Mouse (Mus musculus) kidney, postnatal 0 days (tissue): ENCODE measurements around the gene Ehbp1l1. TPM values are rescaled to one million over a fixed set of nuclear protein-coding genes. Genes with fewer than 3 reads are reported as not detected.

Experiments used
- ATAC-seq: fragments of 200-750 bp; cut with Nextera tagmentation; replicated peaks from 2 replicates; pipeline ENCODE4 v1.8.0; 2017; ENCODE audit warnings: low read depth, moderate number of reproducible peaks, moderate TSS enrichment, moderate library complexity; ENCODE audit not compliant: low FRiP score
- DNase-seq: peaks from one replicate; pipeline ENCODE4 v3.0.0-alpha.2; 2016; ENCODE audit warnings: low spot score
- H3K27ac ChIP-seq: fragments of 300-500 bp; sonication (generic); 2 replicates; pipeline ENCODE4 v1.5.1; 2014; ENCODE audit warnings: mild to moderate bottlenecking
- H3K27me3 ChIP-seq: fragments of 300-500 bp; sonication (generic); 2 replicates; pipeline ENCODE4 v1.6.1; 2014; ENCODE audit warnings: low read length, mixed read lengths; ENCODE audit not compliant: insufficient read depth
- H3K36me3 ChIP-seq: fragments of 300-500 bp; sonication (generic); 2 replicates; pipeline ENCODE4 v1.6.1; 2014; ENCODE audit warnings: low read length, mixed read lengths; ENCODE audit not compliant: insufficient read depth
- H3K4me1 ChIP-seq: fragments of 300-500 bp; sonication (generic); replicated peaks from 2 replicates; pipeline ENCODE4 v1.6.1; 2014; ENCODE audit warnings: antibody characterized with exemption, low read length, mixed read lengths; ENCODE audit not compliant: insufficient read depth
- H3K4me2 ChIP-seq: fragments of 300-500 bp; sonication (generic); 2 replicates; pipeline ENCODE4 v1.6.1; 2014; ENCODE audit warnings: mild to moderate bottlenecking, low read length, moderate library complexity, mixed read lengths
- H3K4me3 ChIP-seq: fragments of 300-500 bp; sonication (generic); replicated peaks from 2 replicates; pipeline ENCODE4 v1.5.1; 2014; ENCODE audit warnings: low read depth, low read length
- H3K9ac ChIP-seq: fragments of 300-500 bp; sonication (generic); 2 replicates; pipeline ENCODE4 v1.6.1; 2014; ENCODE audit warnings: low read depth, low read length
- H3K9me3 ChIP-seq: fragments of 300-500 bp; sonication (generic); replicated peaks from 2 replicates; pipeline ENCODE4 v1.6.1; 2016; ENCODE audit warnings: low read length, inconsistent platforms, mixed read lengths
- CTCF ChIP-seq: IDR thresholded peaks from 2 replicates; pipeline ENCODE4 v1.5.1; 2016; ENCODE audit warnings: antibody characterized with exemption, low read depth, mild to moderate bottlenecking, moderate library complexity
- WGBS: fragments of 180-500 bp; shearing (Covaris S2); extraction: QIAGEN DNeasy Blood & Tissue Kit; methylation state at CpG from one replicate; pipeline ENCODE4 v1.1.7; 2014; 5-methylcytosine and 5-hydroxymethylcytosine counted together
- polyA plus RNA-seq: library from polyadenylated mRNA; unstranded; fragments of >200 nt; fragmentation: Nextera tagmentation; extraction: Ambion mirVana; gene quantifications from 2 replicates; pipeline ENCODE4 v1.2.1, GENCODE M21; 2015

Gene Ehbp1l1
- polyA plus RNA-seq, 1 experiment from 2014 or later, result 14.3 TPM

DNA sequence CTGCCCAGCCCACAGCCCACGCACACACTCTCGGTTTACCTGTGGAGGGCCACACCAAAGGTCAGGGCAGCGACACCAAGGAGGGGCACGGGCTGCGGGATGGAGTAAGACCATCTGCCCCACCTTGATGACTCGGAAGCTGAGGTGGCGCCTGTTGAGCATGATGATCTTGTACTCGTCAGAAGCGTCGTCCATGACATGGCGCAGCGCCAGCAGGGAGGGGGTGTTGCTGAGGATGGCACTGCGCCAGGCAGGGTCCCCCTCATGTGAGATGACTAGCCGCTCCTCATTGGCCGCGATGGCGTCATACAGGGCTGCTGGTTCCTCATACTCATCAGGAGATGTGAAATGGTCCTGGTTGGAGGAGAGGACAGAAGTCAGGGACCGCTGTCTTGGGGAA lies 59.7 kb downstream of the Ehbp1l1 start:
- no peak for DNase-seq
- no peak for ATAC-seq
- TF ChIP-seq CTCF, result no peak
- no peak overlapping the region for H3K9ac ChIP-seq
- H3K9me3 ChIP-seq, result no peaks in the 10 kb centered on the region
- peaks cover 32% of the 10 kb centered on the region; the same call in 1 of the 2 replicates for H3K36me3 ChIP-seq
- 0 out of 2 replicates have a peak, but pooled peaks cover 4% of the 10 kb centered on the region for H3K4me1 ChIP-seq
- no peak overlapping the region for H3K4me2 ChIP-seq
- 89% methylated on average over 18 of the region's 18 CpGs for WGBS
- no peak overlapping the region for H3K4me3 ChIP-seq
- H3K27ac ChIP-seq, result no peak overlapping the region
- H3K27me3 ChIP-seq, result no peaks in the 10 kb centered on the region

DNA sequence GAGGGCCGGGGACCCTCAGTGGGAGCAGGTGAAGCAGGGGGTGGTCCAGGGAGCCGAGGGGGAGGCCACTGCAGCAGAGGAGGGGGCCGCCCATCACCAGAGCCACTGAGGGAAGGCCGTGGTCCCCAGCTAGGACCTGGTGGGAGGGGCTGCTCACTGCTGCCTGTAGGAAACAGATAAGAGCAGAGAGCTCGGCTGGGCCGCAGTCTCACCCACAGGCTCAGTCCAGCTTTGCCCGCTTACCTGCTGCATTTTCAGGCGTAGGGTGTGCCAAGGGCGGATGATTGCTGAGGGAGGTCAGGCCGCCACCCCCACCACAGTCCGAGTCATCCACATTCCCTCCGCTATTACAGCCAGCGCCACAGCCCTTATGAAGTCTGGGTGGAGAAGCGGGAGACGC lies 60.7 kb downstream of the Ehbp1l1 start:
- H3K27me3 ChIP-seq, result no peaks in the 10 kb centered on the region
- H3K27ac ChIP-seq, result no peak overlapping the region
- H3K9ac ChIP-seq, result no peak overlapping the region
- ATAC-seq (no peak), DNase-seq (no peak)
- peaks cover 25% of the 10 kb centered on the region; the same call in 1 of the 2 replicates for H3K36me3 ChIP-seq
- WGBS, result 86% methylated on average over 15 of the region's 15 CpGs
- no peak for TF ChIP-seq CTCF
- H3K4me2 ChIP-seq, result no peak overlapping the region
- H3K9me3 ChIP-seq, result no peaks in the 10 kb centered on the region
- H3K4me3 ChIP-seq, result no peak overlapping the region
- 0 out of 2 replicates have a peak, but pooled peaks cover 4% of the 10 kb centered on the region for H3K4me1 ChIP-seq

DNA sequence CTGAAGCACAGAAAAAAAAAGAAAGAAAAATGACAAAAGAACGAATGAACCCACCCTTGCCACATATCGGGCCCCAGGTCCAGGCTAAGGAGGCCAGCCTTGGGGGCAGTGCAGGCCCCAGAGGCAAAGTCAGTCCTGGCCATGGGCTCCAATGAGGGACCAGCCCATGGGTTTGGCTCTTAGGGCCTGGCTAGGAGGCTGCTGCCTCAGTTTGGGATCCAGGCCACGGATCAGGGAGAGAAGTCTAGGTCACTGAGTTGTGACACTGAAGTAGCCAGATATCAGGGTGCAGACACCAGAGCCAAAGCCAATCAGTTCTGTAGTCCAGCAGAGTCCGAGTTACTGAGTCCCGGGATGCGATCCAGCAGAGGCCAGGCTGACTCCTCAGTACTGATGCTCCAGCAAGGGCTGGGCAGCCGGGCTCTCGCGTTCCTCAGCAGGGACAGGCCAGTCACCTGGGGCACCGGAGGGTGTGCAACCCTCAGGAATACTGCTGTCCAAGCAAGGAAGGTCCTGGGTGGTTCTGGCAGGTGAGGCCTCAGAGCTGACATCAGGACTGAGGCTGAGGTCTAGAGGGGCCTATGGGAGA lies 61.4 kb downstream of the Ehbp1l1 start:
- no peak for ATAC-seq
- Histone ChIP-seq H3K36me3 (peaks cover 24% of the 10 kb centered on the region; the same call in 1 of the 2 replicates), H3K9ac (no peak overlapping the region), H3K4me2 (no peak overlapping the region), H3K27ac (no peak overlapping the region), H3K27me3 (no peaks in the 10 kb centered on the region), H3K9me3 (no peaks in the 10 kb centered on the region), H3K4me1 (0 out of 2 replicates have a peak, but pooled peaks cover 4% of the 10 kb centered on the region), H3K4me3 (no peak overlapping the region)
- TF ChIP-seq CTCF, result no peak
- no peak for DNase-seq
- WGBS, result 95% methylated on average over 10 of the region's 10 CpGs

DNA sequence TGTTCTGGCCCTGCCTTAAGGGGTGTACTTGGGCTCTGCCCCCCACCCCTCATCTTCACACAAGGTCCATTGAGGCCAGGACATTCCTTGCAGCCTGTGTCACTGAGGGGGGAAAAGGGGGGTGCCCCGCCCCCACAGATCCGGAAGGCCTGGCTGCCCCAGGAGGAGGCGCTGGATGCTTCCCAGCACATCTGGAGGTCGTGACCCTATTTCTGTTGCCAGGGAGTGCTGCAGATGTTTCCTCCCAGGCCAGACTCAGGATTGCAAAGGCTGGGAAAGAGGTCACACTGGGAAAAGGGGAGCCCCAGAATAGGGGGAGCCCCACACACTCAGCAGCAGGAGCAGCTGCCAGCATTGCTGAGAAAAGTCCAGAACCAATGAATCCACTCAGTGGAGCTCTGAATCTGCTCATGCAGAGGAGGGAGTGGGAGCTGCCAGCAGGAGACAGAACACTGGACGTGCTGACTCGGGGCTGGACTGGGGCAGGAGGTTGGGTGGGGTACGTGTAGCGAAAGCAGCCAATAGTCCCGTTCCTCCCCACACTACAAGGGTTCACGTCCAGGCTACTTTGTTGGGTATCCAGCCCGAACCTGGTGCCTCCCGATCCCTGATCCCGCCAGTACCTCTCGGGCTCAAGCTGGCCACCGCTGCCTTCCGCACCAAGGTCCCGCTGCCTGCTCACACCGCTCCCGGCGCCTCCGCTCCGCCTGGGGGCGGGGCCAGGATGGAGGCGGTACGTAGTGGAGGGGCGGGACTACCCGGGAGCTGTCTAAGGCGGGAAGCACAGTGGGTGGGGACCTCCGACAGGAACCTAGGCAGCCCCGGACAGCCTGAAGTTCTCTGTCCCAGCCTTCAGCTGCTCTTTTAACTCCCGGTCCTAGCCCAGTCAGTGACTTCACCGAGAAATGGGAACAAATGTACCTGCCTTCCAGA lies 62.9 kb downstream of the Ehbp1l1 start, which contains the start of gene Sipa1:
TSS of gene Sipa1 (minus strand) at position 727 of the 933 bp plus-strand sequence.
- 0 out of 2 replicates have a peak, but pooled peaks cover 4% of the 10 kb centered on the region for H3K4me1 ChIP-seq
- TF ChIP-seq CTCF, result peak; percentile 34
- H3K4me2 ChIP-seq, result peak within 1 kb of the TSS; percentile 55
- no peaks in the 10 kb centered on the region for H3K27me3 ChIP-seq
- peaks cover 21% of the 10 kb centered on the region; the same call in 1 of the 2 replicates for H3K36me3 ChIP-seq
- peak within 1 kb of the TSS; percentile 54 for H3K9ac ChIP-seq
- under 1% methylated on average over 32 of the region's 32 CpGs for WGBS
- H3K27ac ChIP-seq, result peak within 1 kb of the TSS; percentile 84
- DNase-seq (peak; percentile 95), ATAC-seq (peak; percentile 86)
- peak within 1 kb of the TSS; percentile 39 for H3K4me3 ChIP-seq
- no peaks in the 10 kb centered on the region for H3K9me3 ChIP-seq

DNA sequence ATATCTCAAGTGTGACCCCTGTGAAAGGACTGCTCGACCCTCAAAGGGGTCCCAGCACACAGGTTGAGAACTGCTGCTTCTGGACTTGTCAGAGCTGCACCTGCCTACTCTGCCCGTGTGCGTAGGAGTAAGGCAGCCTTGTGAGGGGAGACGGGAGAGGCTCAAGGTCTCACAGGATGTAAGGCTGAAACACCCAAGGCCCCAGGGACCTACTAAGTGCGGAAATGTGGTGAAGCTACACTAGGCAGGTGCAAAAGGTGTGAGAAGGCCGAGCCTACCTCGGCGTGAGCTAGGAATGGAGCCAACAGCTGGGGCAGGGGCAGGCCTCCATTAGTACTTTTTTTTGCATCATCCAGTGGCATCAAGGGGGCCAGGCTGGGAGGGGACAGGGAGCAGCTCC lies 63.8 kb downstream of the Ehbp1l1 start:
- Histone ChIP-seq H3K27ac (peak overlapping the region; percentile 84; the same call in 1 of the 2 replicates), H3K4me3 (peak overlapping the region; percentile 39; the same call in 1 of the 2 replicates), H3K36me3 (peaks cover 14% of the 10 kb centered on the region; the same call in 1 of the 2 replicates), H3K4me1 (0 out of 2 replicates have a peak, but pooled peaks cover 4% of the 10 kb centered on the region), H3K9ac (0 out of 2 replicates have a peak overlapping the region, but pooled peaks have one; percentile 29), H3K27me3 (no peaks in the 10 kb centered on the region), H3K9me3 (no peaks in the 10 kb centered on the region), H3K4me2 (peak overlapping the region; percentile 55)
- WGBS, result 68% methylated on average over 8 of the region's 8 CpGs
- no peak for DNase-seq
- no peak for TF ChIP-seq CTCF
- ATAC-seq, result no peak
